Mouse (Mus musculus): ENCODE measurements around the gene Slc17a6. TPM values are rescaled to one million over a fixed set of nuclear protein-coding genes. Genes with fewer than 3 reads are reported as not detected.

The Slc17a6 gene
- polyA plus RNA-seq, 1 experiment from 2014 or later, result 32.0 TPM

GRCm38 (mm10) chr7:51624336-51624897 lies 2.6 kb downstream of the Slc17a6 start:
- Histone ChIP-seq H3K4me1 (ENCODE audit: control insufficient read depth, insufficient read depth, low read length) (peaks cover 3% of the 10 kb centered on the region; the same call in 1 of the 2 replicates), H3K27ac (ENCODE audit: low read depth, low read length) (peak overlapping the region; percentile 67), H3K36me3 (ENCODE audit: control insufficient read depth, insufficient read depth, low read length) (no peaks in the 10 kb centered on the region), H3K4me3 (ENCODE audit: low read depth, low read length) (peak overlapping the region; percentile 25), H3K4me2 (ENCODE audit: low read depth) (peak overlapping the region; percentile 36), H3K9ac (ENCODE audit: low read length) (peak overlapping the region; percentile 54), H3K27me3 (ENCODE audit: control insufficient read depth, insufficient read depth, low read length) (peaks cover 79% of the 10 kb centered on the region), H3K9me3 (ENCODE audit: control insufficient read depth, low read length) (no peaks in the 10 kb centered on the region)
- WGBS, result 1% methylated on average over 4 of the region's 4 CpGs
- DNase-seq (ENCODE audit: low spot score) (peak; percentile 21), ATAC-seq (ENCODE audit: insufficient read depth, low FRiP score, low TSS enrichment) (no peak)

GRCm38 (mm10) chr7:51625161-51625560 lies 3.4 kb downstream of the Slc17a6 start:
- Histone ChIP-seq H3K36me3 (ENCODE audit: control insufficient read depth, insufficient read depth, low read length) (no peaks in the 10 kb centered on the region), H3K27me3 (ENCODE audit: control insufficient read depth, insufficient read depth, low read length) (peaks cover 80% of the 10 kb centered on the region), H3K4me1 (ENCODE audit: control insufficient read depth, insufficient read depth, low read length) (peaks cover 3% of the 10 kb centered on the region; the same call in 1 of the 2 replicates), H3K9me3 (ENCODE audit: control insufficient read depth, low read length) (no peaks in the 10 kb centered on the region), H3K4me3 (ENCODE audit: low read depth, low read length) (peak overlapping the region; percentile 25), H3K9ac (ENCODE audit: low read length) (peak overlapping the region; percentile 54), H3K27ac (ENCODE audit: low read depth, low read length) (peak overlapping the region; percentile 67), H3K4me2 (ENCODE audit: low read depth) (peak overlapping the region; percentile 36)
- under 1% methylated on average over 23 of the region's 23 CpGs for WGBS
- DNase-seq (ENCODE audit: low spot score), result peak; percentile 50
- ATAC-seq (ENCODE audit: insufficient read depth, low FRiP score, low TSS enrichment), result no peak

GRCm38 (mm10) chr7:51625591-51626255 lies 3.9 kb downstream of the Slc17a6 start:
- H3K9ac ChIP-seq (ENCODE audit: low read length), result peak overlapping the region; percentile 54
- peak overlapping the region; percentile 36 for H3K4me2 ChIP-seq (ENCODE audit: low read depth)
- peaks cover 80% of the 10 kb centered on the region for H3K27me3 ChIP-seq (ENCODE audit: control insufficient read depth, insufficient read depth, low read length)
- H3K4me3 ChIP-seq (ENCODE audit: low read depth, low read length), result peak overlapping the region; percentile 25
- DNase-seq (ENCODE audit: low spot score), result peak; percentile 31
- H3K9me3 ChIP-seq (ENCODE audit: control insufficient read depth, low read length), result no peaks in the 10 kb centered on the region
- peak overlapping the region; percentile 67; the same call in 1 of the 2 replicates for H3K27ac ChIP-seq (ENCODE audit: low read depth, low read length)
- 2% methylated on average over 11 of the region's 11 CpGs for WGBS
- H3K4me1 ChIP-seq (ENCODE audit: control insufficient read depth, insufficient read depth, low read length), result peaks cover 3% of the 10 kb centered on the region; the same call in 1 of the 2 replicates
- no peak for ATAC-seq (ENCODE audit: insufficient read depth, low FRiP score, low TSS enrichment)
- H3K36me3 ChIP-seq (ENCODE audit: control insufficient read depth, insufficient read depth, low read length), result no peaks in the 10 kb centered on the region

- Histone ChIP-seq H3K4me1 (ENCODE audit: control insufficient read depth, insufficient read depth, low read length) (peaks cover 3% of the 10 kb centered on the region; the same call in 1 of the 2 replicates), H3K36me3 (ENCODE audit: control insufficient read depth, insufficient read depth, low read length) (no peaks in the 10 kb centered on the region), H3K9ac (ENCODE audit: low read length) (peak overlapping the region; percentile 49), H3K4me2 (ENCODE audit: low read depth) (peak overlapping the region; percentile 35), H3K27me3 (ENCODE audit: control insufficient read depth, insufficient read depth, low read length) (peaks cover 74% of the 10 kb centered on the region), H3K4me3 (ENCODE audit: low read depth, low read length) (peak overlapping the region; percentile 22), H3K27ac (ENCODE audit: low read depth, low read length) (peak overlapping the region; percentile 79), H3K9me3 (ENCODE audit: control insufficient read depth, low read length) (no peaks in the 10 kb centered on the region)
- ATAC-seq (ENCODE audit: insufficient read depth, low FRiP score, low TSS enrichment) (no peak), DNase-seq (ENCODE audit: low spot score) (no peak)
- WGBS, result 1% methylated on average over 16 of the region's 16 CpGs
These were observed 4.7 kb downstream of the Slc17a6 start for GRCm38 (mm10) chr7:51626451-51627000.

- H3K4me1 ChIP-seq (ENCODE audit: control insufficient read depth, insufficient read depth, low read length), result peaks cover 3% of the 10 kb centered on the region; the same call in 1 of the 2 replicates
- WGBS, result 1% methylated on average over 26 of the region's 26 CpGs
- no peaks in the 10 kb centered on the region for H3K9me3 ChIP-seq (ENCODE audit: control insufficient read depth, low read length)
- ATAC-seq (ENCODE audit: insufficient read depth, low FRiP score, low TSS enrichment), result peak; percentile 71
- peak overlapping the region; percentile 79 for H3K27ac ChIP-seq (ENCODE audit: low read depth, low read length)
- H3K4me2 ChIP-seq (ENCODE audit: low read depth), result peak overlapping the region; percentile 35
- peak overlapping the region; percentile 22 for H3K4me3 ChIP-seq (ENCODE audit: low read depth, low read length)
- H3K36me3 ChIP-seq (ENCODE audit: control insufficient read depth, insufficient read depth, low read length), result no peaks in the 10 kb centered on the region
- H3K27me3 ChIP-seq (ENCODE audit: control insufficient read depth, insufficient read depth, low read length), result peaks cover 70% of the 10 kb centered on the region
- peak; percentile 60 for DNase-seq (ENCODE audit: low spot score)
- H3K9ac ChIP-seq (ENCODE audit: low read length), result peak overlapping the region; percentile 49
These were observed 5.3 kb downstream of the Slc17a6 start for GRCm38 (mm10) chr7:51627001-51627631.

GRCm38 (mm10) chr7:51627666-51628065 lies 5.9 kb downstream of the Slc17a6 start:
- Histone ChIP-seq H3K9me3 (ENCODE audit: control insufficient read depth, low read length) (no peaks in the 10 kb centered on the region), H3K27me3 (ENCODE audit: control insufficient read depth, insufficient read depth, low read length) (peaks cover 64% of the 10 kb centered on the region), H3K4me1 (ENCODE audit: control insufficient read depth, insufficient read depth, low read length) (peaks cover 3% of the 10 kb centered on the region; the same call in 1 of the 2 replicates), H3K4me3 (ENCODE audit: low read depth, low read length) (peak overlapping the region; percentile 22; the same call in 1 of the 2 replicates), H3K9ac (ENCODE audit: low read length) (peak overlapping the region; percentile 49), H3K27ac (ENCODE audit: low read depth, low read length) (peak overlapping the region; percentile 79), H3K36me3 (ENCODE audit: control insufficient read depth, insufficient read depth, low read length) (no peaks in the 10 kb centered on the region), H3K4me2 (ENCODE audit: low read depth) (peak overlapping the region; percentile 35)
- WGBS, result 0% methylated on average over 9 of the region's 9 CpGs
- ATAC-seq (ENCODE audit: insufficient read depth, low FRiP score, low TSS enrichment) (no peak), DNase-seq (ENCODE audit: low spot score) (no peak)

GRCm38 (mm10) chr7:51628349-51628748 lies 6.5 kb downstream of the Slc17a6 start:
- peaks cover 3% of the 10 kb centered on the region; the same call in 1 of the 2 replicates for H3K4me1 ChIP-seq (ENCODE audit: control insufficient read depth, insufficient read depth, low read length)
- H3K4me2 ChIP-seq (ENCODE audit: low read depth), result peak overlapping the region; percentile 16; the same call in 1 of the 2 replicates
- no peaks in the 10 kb centered on the region for H3K9me3 ChIP-seq (ENCODE audit: control insufficient read depth, low read length)
- no peak overlapping the region for H3K27ac ChIP-seq (ENCODE audit: low read depth, low read length)
- H3K27me3 ChIP-seq (ENCODE audit: control insufficient read depth, insufficient read depth, low read length), result peaks cover 60% of the 10 kb centered on the region
- H3K9ac ChIP-seq (ENCODE audit: low read length), result no peak overlapping the region
- DNase-seq (ENCODE audit: low spot score), result no peak
- WGBS, result 2% methylated on average over 9 of the region's 9 CpGs
- no peaks in the 10 kb centered on the region for H3K36me3 ChIP-seq (ENCODE audit: control insufficient read depth, insufficient read depth, low read length)
- no peak for ATAC-seq (ENCODE audit: insufficient read depth, low FRiP score, low TSS enrichment)
- H3K4me3 ChIP-seq (ENCODE audit: low read depth, low read length), result no peak overlapping the region

GRCm38 (mm10) chr7:51629206-51629605 lies 7.4 kb downstream of the Slc17a6 start:
- H3K27ac ChIP-seq (ENCODE audit: low read depth, low read length), result 0 out of 2 replicates have a peak overlapping the region, but pooled peaks have one; percentile 4

More at GRCm38 (mm10) chr7:51629206-51629605, 7.4 kb downstream of the Slc17a6 start:
- H3K4me3 ChIP-seq (ENCODE audit: low read depth, low read length), result no peak overlapping the region
- ATAC-seq (ENCODE audit: insufficient read depth, low FRiP score, low TSS enrichment) (no peak), DNase-seq (ENCODE audit: low spot score) (no peak)
- 1% methylated on average over 3 of the region's 3 CpGs for WGBS
- H3K9ac ChIP-seq (ENCODE audit: low read length), result no peak overlapping the region
- H3K27me3 ChIP-seq (ENCODE audit: control insufficient read depth, insufficient read depth, low read length), result peaks cover 52% of the 10 kb centered on the region
- no peaks in the 10 kb centered on the region for H3K9me3 ChIP-seq (ENCODE audit: control insufficient read depth, low read length)
- 0 out of 2 replicates have a peak overlapping the region, but pooled peaks have one; percentile 6 for H3K4me2 ChIP-seq (ENCODE audit: low read depth)
- peaks cover 3% of the 10 kb centered on the region; the same call in 1 of the 2 replicates for H3K4me1 ChIP-seq (ENCODE audit: control insufficient read depth, insufficient read depth, low read length)
- no peaks in the 10 kb centered on the region for H3K36me3 ChIP-seq (ENCODE audit: control insufficient read depth, insufficient read depth, low read length)
